Mouse (Mus musculus): ENCODE results near the gene Sestd1.

Sestd1 gene

GRCm38 (mm10) chr2:77171444-77172240, 108.8 kb downstream of the Sestd1 start:
- DNase-seq, result peak; percentile 50

- no peak for DNase-seq
Observed at GRCm38 (mm10) chr2:77170633-77171105, 109.7 kb downstream of the Sestd1 start, which contains the start of gene Ccdc141. Ccdc141 (minus strand) TSS chr2:77170636.

- DNase-seq, result no peak
Observed at GRCm38 (mm10) chr2:77169916-77170632, 110.3 kb downstream of the Sestd1 start.

GRCm38 (mm10) chr2:77169218-77169617, 111.2 kb downstream of the Sestd1 start:
- DNase-seq, result no peak

GRCm38 (mm10) chr2:77168781-77169180, 111.6 kb downstream of the Sestd1 start:
- DNase-seq, result no peak

- DNase-seq, result no peak
Observed at GRCm38 (mm10) chr2:77168081-77168685, 112.2 kb downstream of the Sestd1 start.

- no peak for DNase-seq
Observed at GRCm38 (mm10) chr2:77166366-77166765, 114.0 kb downstream of the Sestd1 start.

GRCm38 (mm10) chr2:77164662-77165061, 115.7 kb downstream of the Sestd1 start:
- DNase-seq, result no peak

- DNase-seq, result no peak
Observed at GRCm38 (mm10) chr2:77163381-77163780, 117.0 kb downstream of the Sestd1 start.

- DNase-seq, result no peak
Observed at GRCm38 (mm10) chr2:77162135-77162534, 118.3 kb downstream of the Sestd1 start.

GRCm38 (mm10) chr2:77157546-77157945, 122.8 kb downstream of the Sestd1 start:
- DNase-seq, result no peak

- DNase-seq, result no peak
Observed at GRCm38 (mm10) chr2:77154080-77154479, 126.3 kb downstream of the Sestd1 start.

GRCm38 (mm10) chr2:77151255-77151654, 129.1 kb downstream of the Sestd1 start:
- no peak for DNase-seq

- DNase-seq, result no peak
Observed at GRCm38 (mm10) chr2:77149576-77149975, 130.8 kb downstream of the Sestd1 start.

- no peak for DNase-seq
Observed at GRCm38 (mm10) chr2:77148215-77148614, 132.2 kb downstream of the Sestd1 start.

- no peak for DNase-seq
Observed at GRCm38 (mm10) chr2:77146968-77147367, 133.4 kb downstream of the Sestd1 start.

GRCm38 (mm10) chr2:77146291-77146690, 134.1 kb downstream of the Sestd1 start:
- no peak for DNase-seq

- DNase-seq, result no peak
Observed at GRCm38 (mm10) chr2:77143536-77143935, 136.9 kb downstream of the Sestd1 start.

- DNase-seq, result no peak
Observed at GRCm38 (mm10) chr2:77138879-77139278, 141.5 kb downstream of the Sestd1 start.

- DNase-seq, result no peak
Observed at GRCm38 (mm10) chr2:77134906-77135305, 145.5 kb downstream of the Sestd1 start.

GRCm38 (mm10) chr2:77133407-77133806, 147.0 kb downstream of the Sestd1 start:
- no peak for DNase-seq
